ENCODE assay signal across 23 mouse cellular contexts in genomic region chr8:8951186-8951585, GRCm38 (mm10).
DNase-seq lines count a peak whose midpoint lies in the region; ATAC-seq and TF ChIP-seq lines count a peak whose summit lies in the region.
"Had no signal": no experiment of that assay in that cellular context is flagged by ENCODE, and none has a peak within 500 bp of the region (broad histone marks: within the 10 kb centered on the region; RNA-seq: fewer than 3 reads in every experiment).

No protein-coding gene starts in this region.

- no peak overlapping the region for H3K4me3 ChIP-seq in intestine, embryonic 14.5 days (ENCODE audit: low read depth, low read length)
- no peak overlapping the region for H3K4me3 ChIP-seq in intestine, embryonic 15.5 days (replicated peaks)
- no peak overlapping the region for H3K4me3 ChIP-seq in stomach, embryonic 14.5 days (ENCODE audit: low read depth, low read length)
- H3K4me3 ChIP-seq in stomach, postnatal 0 days (ENCODE audit: low read depth, low read length): no peak overlapping the region
- no peak overlapping the region for H3K4me3 ChIP-seq in embryonic facial prominence, embryonic 14.5 days (ENCODE audit: low read depth, low read length)
- H3K4me3 ChIP-seq in stomach, embryonic 15.5 days (replicated peaks): no peak overlapping the region
- no peak overlapping the region for H3K4me3 ChIP-seq in forebrain, embryonic 11.5 days (ENCODE audit: low read depth, low read length)
- H3K4me3 ChIP-seq: hindbrain, embryonic 13.5 days; limb, embryonic 15.5 days; liver, embryonic 15.5 days; midbrain, embryonic 12.5 days had no signal

- peak; percentile 47 for DNase-seq in intestine, embryonic 14.5 days (ENCODE audit: low spot score)
- no peak for DNase-seq in stomach, postnatal 0 days (ENCODE audit: low spot score)
- peak; percentile 45 for DNase-seq in embryonic facial prominence, embryonic 14.5 days (ENCODE audit: low spot score)
- no peak for DNase-seq in forebrain, embryonic 11.5 days (ENCODE audit: low spot score)
- no peak for DNase-seq in adipocyte (ENCODE audit: low spot score)
- DNase-seq: adrenal gland, adult 8-10 months; B cell, adult 2 months; cerebellum, adult 11-12 months; cerebellum, postnatal 14 days; gastrocnemius, postnatal 10 days; kidney, adult 8-10 months; kidney, postnatal 36 days; lung, postnatal 14 days had no signal

- no peaks in the 10 kb centered on the region for H3K36me3 ChIP-seq in intestine, embryonic 14.5 days (ENCODE audit: control insufficient read depth, insufficient read depth, low read length)
- no peaks in the 10 kb centered on the region for H3K36me3 ChIP-seq in intestine, embryonic 15.5 days
- H3K36me3 ChIP-seq in stomach, embryonic 14.5 days (ENCODE audit: control insufficient read depth, insufficient read depth, low read length): no peaks in the 10 kb centered on the region
- no peaks in the 10 kb centered on the region for H3K36me3 ChIP-seq in stomach, postnatal 0 days (ENCODE audit: control insufficient read depth, insufficient read depth, low read length)
- no peaks in the 10 kb centered on the region for H3K36me3 ChIP-seq in embryonic facial prominence, embryonic 14.5 days (ENCODE audit: control insufficient read depth, insufficient read depth, low read length)
- H3K36me3 ChIP-seq in stomach, embryonic 15.5 days: no peaks in the 10 kb centered on the region
- no peaks in the 10 kb centered on the region for H3K36me3 ChIP-seq in forebrain, embryonic 11.5 days (ENCODE audit: control insufficient read depth, insufficient read depth, low read length)
- H3K36me3 ChIP-seq: G1E; hindbrain, embryonic 13.5 days; limb, embryonic 15.5 days; liver, embryonic 15.5 days; midbrain, embryonic 12.5 days had no signal

- H3K27me3 ChIP-seq in intestine, embryonic 14.5 days (replicated peaks; ENCODE audit: control insufficient read depth, insufficient read depth, low read length): no peaks in the 10 kb centered on the region
- no peaks in the 10 kb centered on the region for H3K27me3 ChIP-seq in intestine, embryonic 15.5 days (replicated peaks)
- no peaks in the 10 kb centered on the region for H3K27me3 ChIP-seq in stomach, embryonic 14.5 days (ENCODE audit: control insufficient read depth, insufficient read depth, low read length)
- H3K27me3 ChIP-seq in stomach, postnatal 0 days (ENCODE audit: control insufficient read depth, insufficient read depth, low read length): no peaks in the 10 kb centered on the region
- H3K27me3 ChIP-seq in embryonic facial prominence, embryonic 14.5 days (replicated peaks; ENCODE audit: control insufficient read depth, insufficient read depth, low read length): no peaks in the 10 kb centered on the region
- no peaks in the 10 kb centered on the region for H3K27me3 ChIP-seq in stomach, embryonic 15.5 days (replicated peaks)
- no peaks in the 10 kb centered on the region for H3K27me3 ChIP-seq in forebrain, embryonic 11.5 days (ENCODE audit: control insufficient read depth, insufficient read depth, low read length)
- H3K27me3 ChIP-seq: CH12.LX; hindbrain, embryonic 13.5 days; limb, embryonic 15.5 days; liver, embryonic 15.5 days; midbrain, embryonic 12.5 days had no signal

- H3K4me2 ChIP-seq in intestine, embryonic 14.5 days (ENCODE audit: low read length): no peak overlapping the region
- no peak overlapping the region for H3K4me2 ChIP-seq in intestine, embryonic 15.5 days (replicated peaks)
- H3K4me2 ChIP-seq in stomach, embryonic 14.5 days (replicated peaks; ENCODE audit: low read depth, low read length): no peak overlapping the region
- no peak overlapping the region for H3K4me2 ChIP-seq in stomach, postnatal 0 days (replicated peaks; ENCODE audit: low read depth)
- no peak overlapping the region for H3K4me2 ChIP-seq in embryonic facial prominence, embryonic 14.5 days (ENCODE audit: low read depth, low read length)
- H3K4me2 ChIP-seq in stomach, embryonic 15.5 days: no peak overlapping the region
- no peak overlapping the region for H3K4me2 ChIP-seq in forebrain, embryonic 11.5 days (ENCODE audit: low read depth, low read length, severe bottlenecking)
- H3K4me2 ChIP-seq: hindbrain, embryonic 13.5 days; limb, embryonic 15.5 days; liver, embryonic 15.5 days; midbrain, embryonic 12.5 days had no signal

- no peak for TF ChIP-seq EP300 in stomach, postnatal 0 days (optimal IDR thresholded peaks at IDR 0.05)

- WGBS in intestine, embryonic 14.5 days: 13% methylated on average over 9 of the region's 9 CpGs
- 23% methylated on average over 9 of the region's 9 CpGs for WGBS in intestine, embryonic 15.5 days
- WGBS in stomach, embryonic 14.5 days: 13% methylated on average over 9 of the region's 9 CpGs
- 15% methylated on average over 9 of the region's 9 CpGs for WGBS in stomach, postnatal 0 days
- WGBS in embryonic facial prominence, embryonic 14.5 days: 16% methylated on average over 9 of the region's 9 CpGs
- WGBS in stomach, embryonic 15.5 days: 14% methylated on average over 9 of the region's 9 CpGs
- 62% methylated on average over 9 of the region's 9 CpGs for WGBS in forebrain, embryonic 11.5 days

- no peak for ATAC-seq in intestine, embryonic 14.5 days (replicated peaks; ENCODE audit: low FRiP score, low TSS enrichment, low read depth)
- no peak for ATAC-seq in intestine, embryonic 15.5 days
- ATAC-seq in stomach, embryonic 14.5 days (ENCODE audit: insufficient number of reproducible peaks, insufficient read depth, low FRiP score, low read depth): peak; percentile 49; the same call in 1 of the 2 replicates
- ATAC-seq in stomach, postnatal 0 days (ENCODE audit: low FRiP score, low TSS enrichment): no peak
- no peak for ATAC-seq in embryonic facial prominence, embryonic 14.5 days (ENCODE audit: low read depth)
- peak; percentile 22; the same call in 1 of the 2 replicates for ATAC-seq in stomach, embryonic 15.5 days (ENCODE audit: insufficient read depth, low FRiP score, low read depth)
- ATAC-seq in forebrain, embryonic 11.5 days (replicated peaks; ENCODE audit: low FRiP score): no peak
- ATAC-seq: forebrain, embryonic 16.5 days had no signal

- H3K9me3 ChIP-seq in intestine, embryonic 14.5 days (ENCODE audit: control insufficient read depth, low read length): no peaks in the 10 kb centered on the region
- no peaks in the 10 kb centered on the region for H3K9me3 ChIP-seq in intestine, embryonic 15.5 days
- H3K9me3 ChIP-seq in stomach, embryonic 14.5 days (ENCODE audit: control insufficient read depth, low read depth, low read length): no peaks in the 10 kb centered on the region; the same call in 1 of the 2 replicates
- H3K9me3 ChIP-seq in stomach, postnatal 0 days (ENCODE audit: control insufficient read depth, low read length): no peaks in the 10 kb centered on the region
- no peaks in the 10 kb centered on the region; the same call in 1 of the 2 replicates for H3K9me3 ChIP-seq in embryonic facial prominence, embryonic 14.5 days (ENCODE audit: control insufficient read depth, low read length)
- no peaks in the 10 kb centered on the region for H3K9me3 ChIP-seq in stomach, embryonic 15.5 days
- H3K9me3 ChIP-seq in forebrain, embryonic 11.5 days (ENCODE audit: control insufficient read depth, low read length): no peaks in the 10 kb centered on the region
- H3K9me3 ChIP-seq: hindbrain, embryonic 13.5 days; limb, embryonic 15.5 days; liver, embryonic 15.5 days had no signal

- no peak for TF ChIP-seq CTCF in stomach, postnatal 0 days (IDR thresholded peaks at IDR 0.05; ENCODE audit: low read depth)

- peaks cover 4% of the 10 kb centered on the region; the same call in 1 of the 2 replicates for H3K4me1 ChIP-seq in intestine, embryonic 14.5 days (replicated peaks; ENCODE audit: control insufficient read depth, insufficient read depth, low read length)
- no peaks in the 10 kb centered on the region for H3K4me1 ChIP-seq in intestine, embryonic 15.5 days (replicated peaks)
- peaks cover 11% of the 10 kb centered on the region; the same call in 1 of the 2 replicates for H3K4me1 ChIP-seq in stomach, embryonic 14.5 days (ENCODE audit: control insufficient read depth, insufficient read depth, low read length)
- H3K4me1 ChIP-seq in stomach, postnatal 0 days (replicated peaks; ENCODE audit: control insufficient read depth, insufficient read depth): peaks cover 3% of the 10 kb centered on the region; the same call in 1 of the 2 replicates
- H3K4me1 ChIP-seq in embryonic facial prominence, embryonic 14.5 days (ENCODE audit: control insufficient read depth, insufficient read depth, low read length): peaks cover 11% of the 10 kb centered on the region; the same call in 1 of the 2 replicates
- 0 out of 2 replicates have a peak, but pooled peaks cover 2% of the 10 kb centered on the region for H3K4me1 ChIP-seq in stomach, embryonic 15.5 days
- H3K4me1 ChIP-seq in forebrain, embryonic 11.5 days (replicated peaks; ENCODE audit: control insufficient read depth, insufficient read depth, low read length): peaks cover 4% of the 10 kb centered on the region; the same call in 1 of the 2 replicates
- H3K4me1 ChIP-seq: limb, embryonic 15.5 days; liver, embryonic 15.5 days had no signal

- H3K9ac ChIP-seq in intestine, embryonic 14.5 days (ENCODE audit: low read length): no peak overlapping the region
- H3K9ac ChIP-seq in intestine, embryonic 15.5 days: no peak overlapping the region
- no peak overlapping the region for H3K9ac ChIP-seq in stomach, embryonic 14.5 days (replicated peaks; ENCODE audit: low read depth, low read length)
- H3K9ac ChIP-seq in stomach, postnatal 0 days (ENCODE audit: low read length): no peak overlapping the region
- no peak overlapping the region for H3K9ac ChIP-seq in embryonic facial prominence, embryonic 14.5 days (ENCODE audit: low read depth, low read length)
- H3K9ac ChIP-seq in stomach, embryonic 15.5 days: no peak overlapping the region
- H3K9ac ChIP-seq in forebrain, embryonic 11.5 days (ENCODE audit: low read length): no peak overlapping the region
- H3K9ac ChIP-seq: hindbrain, embryonic 13.5 days; limb, embryonic 15.5 days; liver, embryonic 15.5 days; midbrain, embryonic 12.5 days had no signal

- no peak overlapping the region for H3K27ac ChIP-seq in intestine, embryonic 14.5 days (ENCODE audit: low read depth)
- no peak overlapping the region for H3K27ac ChIP-seq in intestine, embryonic 15.5 days
- no peak overlapping the region for H3K27ac ChIP-seq in stomach, embryonic 14.5 days (ENCODE audit: low read length)
- no peak overlapping the region for H3K27ac ChIP-seq in stomach, postnatal 0 days (replicated peaks)
- H3K27ac ChIP-seq in embryonic facial prominence, embryonic 14.5 days (replicated peaks; ENCODE audit: low read depth, low read length): no peak overlapping the region
- H3K27ac ChIP-seq in stomach, embryonic 15.5 days: no peak overlapping the region
- no peak overlapping the region for H3K27ac ChIP-seq in forebrain, embryonic 11.5 days (ENCODE audit: low read depth, low read length)
- H3K27ac ChIP-seq: limb, embryonic 15.5 days; liver, embryonic 15.5 days; midbrain, embryonic 12.5 days had no signal

Comparison
In these comparisons a context has a peak if more than half of its experiments do, and no peak if none do; other contexts are left out.
1. ATAC-seq: peak in stomach, embryonic 14.5 days (single experiment) and stomach, embryonic 15.5 days (single experiment); none in intestine, embryonic 14.5 days (single experiment), intestine, embryonic 15.5 days (single experiment), stomach, postnatal 0 days (single experiment), embryonic facial prominence, embryonic 14.5 days (single experiment) and forebrain, embryonic 11.5 days (single experiment).
2. DNase-seq: peak in intestine, embryonic 14.5 days (single experiment) and embryonic facial prominence, embryonic 14.5 days (single experiment); none in stomach, postnatal 0 days (single experiment), forebrain, embryonic 11.5 days (single experiment) and adipocyte (single experiment).